Mouse (Mus musculus) thymus, adult 2 months (tissue): ENCODE measurements around the gene Fam155a.

Experiments
- CTCF ChIP-seq: fragments of 200-500 bp; IDR thresholded peaks from 2 replicates; pipeline ENCODE4 v1.5.1; 2012; ENCODE audit warnings: mild to moderate bottlenecking, control low read depth, low read length, moderate library complexity, borderline replicate concordance; ENCODE audit not compliant: control insufficient read depth, poor library complexity, insufficient read depth; ENCODE audit errors: extremely low read depth
- POLR2A ChIP-seq: fragments of 200-500 bp; IDR thresholded peaks from 2 replicates; pipeline ENCODE4 v1.6.1; 2012; ENCODE audit warnings: mild to moderate bottlenecking, low read length, control low read depth, moderate library complexity; ENCODE audit not compliant: control insufficient read depth, poor library complexity, insufficient read depth; ENCODE audit errors: extremely low read depth

- TF ChIP-seq POLR2A (no peak), CTCF (no peak)
Measured at GRCm38 (mm10) chr8:9174865-9175565, 595.9 kb downstream of the Fam155a start.
